Mouse (Mus musculus) c-Kit-positive CD71-positive TER-119-negative erythroid progenitor cells, embryonic 14.5 days (primary cell): ENCODE measurements around the gene Abcc4.

ENCODE experiments used
- DNase-seq: peaks from one replicate; pipeline ENCODE4 v3.0.0-alpha.2; 2013; ENCODE audit warnings: low read depth

Abcc4 gene

DNA sequence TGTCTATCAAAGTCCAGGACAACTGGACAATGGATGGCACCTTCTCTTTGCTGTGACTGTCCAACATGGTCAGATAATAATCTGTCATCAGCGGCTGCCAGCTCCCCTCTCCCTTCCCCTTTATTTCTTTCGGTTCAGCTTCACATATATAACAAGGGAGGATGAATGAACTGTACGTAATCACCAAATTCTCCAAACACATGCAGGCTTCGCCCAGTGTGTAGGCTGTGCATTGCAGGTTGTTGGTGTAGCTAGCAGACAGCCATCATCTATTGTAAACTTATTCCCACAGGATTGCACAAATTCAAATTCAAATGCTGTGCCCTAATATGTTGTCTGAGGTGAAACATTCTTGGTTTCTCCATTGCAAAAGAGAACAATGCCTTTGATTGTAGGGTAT is 271.2 kb downstream of the Abcc4 start:
- no peak for DNase-seq

DNA sequence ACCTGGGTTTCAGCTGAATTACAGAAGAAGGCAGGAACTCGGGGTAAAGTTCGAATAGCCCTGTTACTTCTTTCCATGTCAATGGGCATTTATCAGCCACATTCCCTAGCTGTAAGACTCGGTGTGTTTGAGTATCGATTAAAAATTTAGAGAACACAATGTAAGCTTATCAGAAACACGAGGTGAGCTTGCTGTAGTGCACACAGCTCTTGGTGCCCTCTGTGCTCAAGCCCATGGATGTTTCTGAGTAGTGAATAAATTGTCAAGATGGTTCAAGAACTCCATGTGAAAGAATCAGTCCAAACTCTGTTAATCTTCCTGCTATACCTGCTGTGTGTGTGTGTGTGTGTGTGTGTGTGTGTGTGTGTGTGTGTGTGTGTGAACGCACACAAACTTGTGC is 272.2 kb downstream of the Abcc4 start:
- no peak for DNase-seq
